Mouse (Mus musculus) adrenal gland, postnatal 14 days (tissue): Measurements from ENCODE around the gene Fxyd1. TPM values are rescaled to one million over a fixed set of nuclear protein-coding genes. Genes with fewer than 3 reads are reported as not detected.

ENCODE experiments used
- DNase-seq: peaks from one replicate; pipeline ENCODE4 v3.0.0; 2021; ENCODE audit warnings: mixed read lengths
- total RNA-seq: library from RNA; stranded (reverse); gene quantifications from 2 replicates; pipeline ENCODE4 v1.2.3, GENCODE M21; 2021

Fxyd1 gene
- total RNA-seq, 1 experiment from 2014 or later, result 374 TPM

DNA sequence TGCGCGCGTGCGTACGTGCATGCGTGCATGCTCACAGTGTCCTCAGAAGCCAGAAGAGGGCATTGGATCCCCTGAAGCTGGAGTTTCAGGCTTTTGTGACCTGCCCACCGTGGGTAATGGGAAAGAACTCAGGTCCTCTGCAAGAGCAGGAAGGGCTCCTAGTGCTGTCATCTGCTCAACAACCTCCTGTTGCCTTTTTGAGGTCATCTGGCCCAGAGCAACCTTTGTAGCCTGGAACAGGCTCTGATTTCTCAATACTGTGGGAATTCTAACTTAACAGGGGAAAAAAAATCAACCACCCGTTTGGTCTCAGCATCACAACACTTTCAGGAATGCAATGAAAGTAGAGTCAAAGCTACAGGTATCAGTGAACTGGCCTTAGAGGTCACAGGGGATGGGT lies 22.7 kb upstream of the Fxyd1 start:
- no peak for DNase-seq

DNA sequence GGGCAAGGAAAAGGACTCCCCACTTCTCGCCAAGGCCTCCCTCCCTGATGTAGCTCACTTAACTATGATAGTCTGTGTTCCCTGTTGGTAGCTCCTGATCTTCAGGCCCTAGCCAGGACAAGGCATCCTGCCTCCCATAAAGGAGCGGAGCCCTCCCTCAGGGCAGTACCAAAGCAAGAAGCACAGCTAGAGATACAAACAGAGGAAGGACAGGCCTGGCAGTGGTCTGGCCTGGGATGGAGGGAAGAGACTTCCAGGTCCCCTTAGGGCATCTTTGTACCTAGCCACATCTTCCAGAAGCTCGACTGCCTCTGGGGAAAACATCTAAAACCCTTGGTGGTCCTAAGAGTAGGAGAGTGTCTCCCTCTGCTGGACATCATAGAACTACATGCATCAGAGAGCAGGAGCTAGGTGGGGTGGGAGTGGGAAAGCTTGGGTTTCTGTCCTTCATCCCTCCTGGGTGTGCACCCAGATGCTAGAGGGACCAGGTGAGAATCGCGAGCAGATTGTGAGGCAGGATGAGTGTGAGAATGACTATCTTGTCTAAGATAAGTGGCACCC lies 21.0 kb upstream of the Fxyd1 start:
- peak; percentile 61 for DNase-seq

DNA sequence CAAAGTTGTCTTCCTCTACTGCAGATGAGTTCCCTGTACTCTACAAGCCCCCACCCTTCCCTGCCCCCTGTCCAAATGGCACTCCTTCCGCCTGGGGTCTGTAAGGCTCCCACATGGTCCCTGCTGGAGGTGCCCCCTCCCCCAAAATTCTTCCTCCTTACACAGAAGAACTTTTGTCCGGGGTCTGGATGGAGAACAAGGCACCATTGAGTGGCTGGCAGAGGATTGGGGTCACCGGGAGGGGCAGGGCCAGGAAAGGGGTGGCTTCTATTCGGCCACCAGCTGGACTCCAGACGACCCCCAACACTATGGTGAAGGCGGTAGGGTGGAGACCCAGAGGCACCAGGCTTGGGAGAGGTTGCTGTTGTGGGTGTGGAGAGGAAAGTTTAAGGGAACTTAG lies 20.5 kb upstream of the Fxyd1 start:
- no peak for DNase-seq

DNA sequence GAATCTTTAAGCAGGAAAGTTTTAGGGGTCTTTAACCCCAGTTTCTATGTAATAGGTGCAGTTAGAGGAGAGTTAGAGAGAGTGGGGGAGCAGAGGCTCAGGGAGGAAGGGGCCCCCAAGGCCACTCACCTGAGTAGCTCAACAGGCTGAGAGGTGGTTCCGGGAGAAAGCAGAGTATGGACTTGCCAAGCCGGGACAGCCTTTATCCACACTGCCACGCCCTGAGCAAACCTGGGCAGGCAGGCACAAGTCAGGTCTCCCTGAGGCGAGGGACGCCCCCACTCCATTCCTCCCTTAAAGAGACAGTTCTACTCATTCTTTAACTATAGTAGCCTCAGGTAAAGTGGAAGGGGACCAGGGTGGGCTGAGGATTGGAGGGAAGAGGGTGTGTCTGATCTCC lies 19.5 kb upstream of the Fxyd1 start, which contains the start of gene Fxyd3:
Gene Fxyd3, minus strand, starts transcription at position 213 of the 400 bp plus-strand sequence.
- no peak for DNase-seq

DNA sequence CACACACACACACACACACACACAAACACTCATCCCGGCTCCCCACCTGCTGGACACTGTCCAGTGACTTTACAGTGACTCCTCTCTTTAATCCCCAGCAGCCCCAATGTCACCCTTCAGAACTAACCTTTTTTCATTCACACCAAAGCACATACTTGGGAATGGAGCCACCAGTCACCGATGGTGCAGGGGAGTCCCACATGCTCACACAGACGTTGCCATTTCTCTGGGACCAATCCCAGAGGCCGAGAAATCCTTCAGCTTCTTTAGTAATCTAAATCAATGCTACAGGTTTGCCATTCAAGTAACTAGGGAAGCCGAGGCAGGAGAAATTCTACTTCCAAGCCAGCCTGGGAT lies 17.7 kb upstream of the Fxyd1 start:
- DNase-seq, result no peak

DNA sequence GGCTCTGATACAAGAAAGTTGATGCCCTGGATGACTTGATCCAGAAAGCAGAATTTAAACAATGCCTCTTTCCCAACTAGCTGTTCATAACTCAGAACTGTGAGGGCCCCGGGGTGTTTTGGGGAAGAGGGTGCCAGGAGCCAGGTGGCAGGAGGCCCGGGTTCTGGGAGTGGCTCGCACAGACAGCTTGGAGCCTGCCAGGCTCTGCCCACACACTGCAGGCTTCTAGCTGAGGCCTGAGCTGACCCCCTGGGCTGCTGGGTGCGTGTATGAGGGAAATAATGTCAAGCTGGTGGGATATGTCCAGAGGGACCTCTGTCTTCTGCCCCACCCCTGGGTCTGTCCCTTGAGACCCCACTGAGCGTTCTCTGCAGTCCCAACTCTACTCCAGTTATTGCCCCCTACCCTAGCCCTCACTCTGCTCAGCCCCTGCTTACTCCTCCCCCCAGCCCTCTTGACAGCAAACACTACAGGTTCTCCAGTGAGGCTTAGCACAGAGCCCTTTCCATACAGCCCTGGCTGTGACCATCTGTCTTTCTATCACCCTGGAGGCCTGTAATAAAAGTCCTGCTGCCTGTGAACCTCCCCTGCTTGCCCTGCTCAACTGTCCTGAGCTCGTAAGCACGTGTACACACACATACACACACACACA lies 17.2 kb upstream of the Fxyd1 start:
- DNase-seq, result no peak

DNA sequence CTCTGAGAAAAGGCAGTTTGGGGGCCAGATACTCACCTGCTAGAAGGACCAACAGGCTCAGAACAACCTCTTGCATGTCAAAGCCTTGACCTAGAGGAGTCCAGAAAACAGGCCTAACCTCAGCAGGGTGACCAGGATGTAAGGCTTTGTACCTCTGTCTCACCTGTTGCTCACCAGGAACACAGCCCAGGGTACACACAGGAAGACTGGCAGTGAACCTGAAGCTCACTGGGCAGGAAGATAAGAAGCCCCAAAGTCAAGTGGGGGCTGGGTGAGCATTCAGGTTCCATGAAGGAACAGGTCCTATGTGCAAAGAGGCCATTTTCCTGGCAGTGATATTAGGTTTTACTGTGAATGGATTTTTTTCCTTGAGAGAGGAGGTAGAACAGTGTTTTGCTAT lies 16.5 kb upstream of the Fxyd1 start:
- DNase-seq, result no peak

DNA sequence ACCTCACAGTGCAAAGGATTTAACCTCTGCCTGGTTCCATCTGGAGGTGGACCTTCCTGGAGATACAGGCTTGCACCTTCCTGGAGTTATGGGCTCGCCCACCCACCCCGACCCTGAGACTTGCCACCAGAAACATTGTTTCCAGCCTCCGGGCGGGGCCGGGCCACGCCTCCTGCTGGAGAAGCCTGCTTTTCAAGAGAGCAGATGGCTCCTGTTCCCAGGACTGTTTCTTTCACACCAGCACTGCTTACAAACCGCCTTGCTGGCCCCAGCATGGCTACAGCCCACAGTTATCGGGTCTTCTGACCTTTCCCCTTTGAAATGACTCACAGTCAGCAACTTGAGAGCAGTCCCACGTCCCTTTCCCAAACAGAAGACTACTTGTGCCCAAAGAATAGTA lies 15.3 kb upstream of the Fxyd1 start:
- DNase-seq, result no peak

DNA sequence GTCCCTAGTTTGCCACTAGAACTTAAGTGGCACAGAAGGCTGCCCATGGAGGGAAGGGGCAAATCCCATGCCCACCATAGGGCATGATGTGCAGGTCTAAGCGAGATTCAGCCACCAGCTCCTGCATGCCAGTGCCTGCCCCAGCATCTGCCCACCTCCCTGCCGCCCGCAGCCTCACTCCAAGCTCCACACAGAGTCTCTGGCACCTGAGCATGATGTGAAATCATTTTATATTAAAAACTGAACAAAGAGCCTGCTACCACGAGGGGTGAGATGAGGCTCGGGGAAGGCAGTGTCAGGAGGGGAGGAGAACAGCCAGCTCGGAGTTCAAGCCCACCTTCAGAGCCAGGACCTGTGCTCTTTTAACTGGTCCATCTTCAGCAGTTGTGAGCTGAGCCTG lies 13.3 kb upstream of the Fxyd1 start:
- no peak for DNase-seq

DNA sequence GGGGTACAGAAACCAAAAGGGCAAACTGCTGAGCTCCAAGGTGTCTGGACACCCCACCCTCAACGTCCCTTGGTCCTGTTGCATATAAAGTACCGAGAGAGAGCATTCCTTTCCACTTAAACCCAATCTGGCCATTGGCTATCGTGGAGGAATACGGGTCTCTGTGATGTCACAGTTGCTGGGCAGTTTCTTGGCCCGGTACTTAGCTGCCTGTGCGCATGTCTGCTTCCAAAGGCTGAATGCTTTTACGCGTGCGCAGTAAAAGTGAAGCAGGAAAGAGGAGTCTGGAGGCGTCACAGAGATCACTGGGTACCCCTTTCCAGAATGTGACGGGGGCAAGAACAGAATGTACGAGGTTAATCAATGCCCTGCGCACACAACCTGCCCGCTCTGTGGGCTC lies 12.5 kb upstream of the Fxyd1 start:
- DNase-seq, result no peak

DNA sequence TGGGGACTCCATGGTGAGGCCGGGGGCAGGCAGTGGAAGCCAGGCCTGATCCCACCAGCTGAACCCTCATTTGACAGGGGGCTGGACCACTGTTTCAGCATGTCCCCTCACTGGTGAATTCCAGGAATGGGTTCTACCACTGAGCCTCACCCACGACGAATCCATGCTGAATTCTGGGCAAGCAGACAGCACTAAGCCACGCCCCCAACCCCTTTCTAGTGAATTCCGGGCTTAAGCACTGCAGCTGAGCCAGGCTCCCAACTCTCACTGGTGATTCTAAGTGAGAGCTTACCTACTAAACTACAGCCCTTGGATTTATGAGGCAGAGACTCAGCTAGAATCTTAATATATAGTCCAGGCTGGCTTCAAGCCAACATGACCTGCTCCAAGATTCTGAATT lies 10.8 kb upstream of the Fxyd1 start:
- DNase-seq, result peak; percentile 47

DNA sequence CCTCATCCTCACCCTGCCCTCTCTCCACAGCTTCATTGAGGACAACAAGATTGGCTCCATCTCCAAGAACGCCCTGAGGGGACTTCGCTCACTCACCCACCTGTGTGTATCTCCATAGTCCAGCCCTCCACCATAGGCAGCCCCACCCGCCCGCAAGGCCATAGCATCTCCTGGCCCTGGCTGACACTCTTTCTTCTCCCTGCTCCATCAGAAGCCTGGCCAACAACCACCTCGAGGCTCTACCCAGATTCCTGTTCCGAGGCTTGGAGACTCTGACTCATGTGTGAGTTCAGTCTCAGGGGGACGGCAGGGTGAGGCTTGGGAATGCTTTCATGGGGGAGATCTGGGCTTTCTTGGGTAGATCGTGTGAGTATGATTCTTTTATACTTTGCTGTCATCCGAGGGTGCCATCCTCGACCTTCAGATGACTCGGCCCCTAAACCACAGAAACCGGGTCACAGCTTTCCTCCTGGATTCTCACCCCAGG lies 6.1 kb upstream of the Fxyd1 start:
- no peak for DNase-seq

DNA sequence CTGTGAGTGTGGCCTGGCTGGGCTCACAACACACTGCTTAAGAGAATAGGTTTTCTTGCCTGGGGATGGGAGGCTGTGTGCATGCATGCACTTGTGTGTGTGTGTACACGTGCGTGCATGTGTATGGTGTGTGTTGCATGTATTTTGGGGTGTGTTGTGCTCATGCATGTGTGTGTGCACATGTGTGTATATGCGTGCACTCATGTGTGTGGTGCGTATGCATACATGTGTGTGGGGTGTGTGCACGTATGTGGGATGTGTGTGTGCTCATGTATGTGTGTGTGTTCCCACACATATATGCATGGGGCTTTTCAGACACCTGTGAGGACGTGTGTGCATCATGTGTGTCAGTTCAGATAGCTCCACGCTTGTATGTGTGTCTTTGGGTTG lies 3.6 kb upstream of the Fxyd1 start:
- DNase-seq, result no peak

DNA sequence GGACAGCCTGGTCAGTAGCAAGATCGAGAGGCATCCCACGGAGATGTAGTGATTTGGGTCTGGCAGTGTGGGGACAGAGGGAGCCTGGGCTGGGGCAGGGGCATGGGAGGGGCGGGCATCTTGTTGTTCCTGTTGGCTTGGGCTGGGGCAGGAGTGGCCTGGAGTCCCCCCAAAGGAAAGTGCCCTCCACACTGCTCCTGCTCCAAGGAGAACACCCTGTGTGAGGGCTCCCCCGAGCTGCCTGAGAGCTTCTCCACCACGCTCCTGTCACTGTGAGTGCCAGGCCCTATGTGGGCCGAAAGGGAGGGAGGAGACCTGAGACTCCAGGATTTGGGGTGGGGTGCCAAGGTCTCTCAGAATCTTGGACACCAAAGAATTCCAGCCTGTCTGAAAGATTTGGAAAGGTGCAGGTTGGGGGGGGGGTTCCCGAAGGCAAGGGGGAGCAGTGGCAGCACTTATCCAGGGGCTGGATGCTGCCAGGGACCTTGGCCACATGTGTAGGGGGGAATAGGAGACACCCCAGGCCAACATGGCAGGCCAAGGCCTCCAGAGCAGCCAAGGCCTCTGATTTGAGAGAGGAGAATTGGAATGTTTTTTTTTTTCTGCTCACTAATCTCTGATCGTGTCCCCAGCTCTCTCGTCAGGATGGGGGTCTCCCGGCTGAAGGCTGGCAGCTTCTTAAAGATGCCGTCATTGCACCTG lies 3.1 kb upstream of the Fxyd1 start:
- peak; percentile 13 for DNase-seq

DNA sequence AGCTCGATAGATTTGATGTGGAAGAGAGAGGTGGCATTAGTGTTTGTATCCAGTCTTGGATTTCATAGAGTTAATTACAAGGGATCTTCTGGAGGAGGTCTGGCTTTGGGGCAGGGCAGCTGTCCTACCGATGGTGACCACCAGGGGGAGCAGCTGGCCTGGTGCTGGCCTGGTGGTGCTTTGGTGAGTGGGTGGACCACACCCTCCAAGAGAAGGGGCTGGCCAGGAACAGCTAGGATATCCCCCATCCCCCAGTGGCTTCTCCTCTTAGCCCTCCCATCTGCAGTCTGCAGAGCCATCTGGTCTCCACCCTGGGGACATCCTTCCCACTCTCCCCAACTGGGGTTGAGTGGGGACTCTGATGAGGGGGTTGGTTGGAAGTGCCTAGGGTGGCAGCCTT lies 2.1 kb upstream of the Fxyd1 start, which contains the start of gene Lgi4:
Gene Lgi4, plus strand, starts transcription at position 235 of the 400 bp plus-strand sequence.
- DNase-seq, result peak; percentile 90

DNA sequence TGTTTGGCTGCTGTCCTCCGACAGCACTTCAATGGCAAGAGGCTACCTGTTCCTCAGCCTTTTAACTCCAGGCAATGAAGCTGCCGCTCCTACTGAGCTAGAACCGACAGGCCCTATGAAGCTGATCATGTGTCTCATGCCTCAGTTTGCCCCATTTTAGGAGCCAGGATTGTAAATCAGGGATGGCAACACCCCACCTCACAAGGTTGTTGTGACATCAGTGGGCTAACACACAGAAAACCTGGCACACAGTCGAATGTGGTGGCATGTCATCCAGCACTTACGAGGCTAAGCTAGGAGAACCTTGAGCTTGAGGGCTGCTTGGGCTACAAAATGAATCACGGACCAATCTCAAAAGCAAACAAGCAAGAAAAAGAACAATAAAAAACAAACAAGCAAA lies 1.2 kb upstream of the Fxyd1 start:
- DNase-seq, result peak; percentile 53

DNA sequence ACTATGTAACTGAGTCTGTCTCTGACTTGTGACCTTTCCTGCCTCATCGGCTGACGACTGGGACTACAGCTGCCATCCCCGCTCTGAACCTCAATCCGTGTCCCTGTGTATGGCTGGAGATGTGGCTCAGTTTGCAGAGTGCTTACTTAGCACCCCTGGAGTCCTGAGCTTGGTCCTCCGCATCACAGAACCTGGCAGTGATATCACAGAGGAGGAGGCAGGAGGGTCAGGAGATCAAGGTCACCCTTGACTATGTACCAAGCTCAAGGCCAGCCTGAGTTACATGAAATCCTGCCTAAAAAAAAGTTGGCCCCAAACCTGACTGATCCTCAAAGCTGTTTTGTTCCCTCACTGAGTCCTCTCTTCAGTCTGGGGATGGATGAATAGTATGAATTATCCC lies 731 bp upstream of the Fxyd1 start:
- no peak for DNase-seq

DNA sequence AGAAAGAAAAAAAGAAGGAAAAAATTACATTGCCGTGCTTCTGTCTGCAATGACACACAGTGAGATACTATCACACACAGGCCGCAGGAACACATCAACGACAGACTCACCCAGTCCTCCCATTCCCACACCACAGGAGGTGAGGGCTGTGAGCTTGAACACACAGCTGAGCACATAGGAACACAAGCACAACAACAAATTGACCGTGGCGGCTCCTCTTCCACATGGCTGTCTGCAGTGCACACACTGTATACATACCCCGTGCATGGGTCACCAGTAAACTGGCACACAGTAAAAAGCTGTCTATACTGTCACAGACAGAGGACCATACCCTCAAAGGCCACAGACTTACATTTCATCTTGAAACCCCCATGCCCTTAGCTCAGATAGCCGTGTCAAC lies 551 bp downstream of the Fxyd1 start:
- no peak for DNase-seq

DNA sequence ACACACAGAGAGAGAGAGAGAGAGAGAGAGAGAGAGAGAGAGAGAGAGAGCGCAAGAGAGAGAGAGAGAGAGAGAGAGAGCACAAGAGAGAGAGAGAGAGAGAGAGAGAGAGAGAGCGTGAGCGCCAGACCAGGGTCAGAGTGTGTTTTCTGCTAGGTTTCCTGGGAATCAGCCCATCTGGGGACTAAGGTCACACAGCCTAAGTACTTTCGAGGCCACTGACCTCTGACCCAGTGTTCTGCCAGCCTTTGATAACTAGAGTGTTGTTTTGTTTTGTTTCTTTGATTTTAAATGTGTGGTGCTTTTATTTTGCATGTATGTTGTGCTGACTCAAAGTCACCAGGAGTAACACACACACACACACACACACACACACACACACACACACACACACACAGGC lies 1.1 kb downstream of the Fxyd1 start:
- no peak for DNase-seq

DNA sequence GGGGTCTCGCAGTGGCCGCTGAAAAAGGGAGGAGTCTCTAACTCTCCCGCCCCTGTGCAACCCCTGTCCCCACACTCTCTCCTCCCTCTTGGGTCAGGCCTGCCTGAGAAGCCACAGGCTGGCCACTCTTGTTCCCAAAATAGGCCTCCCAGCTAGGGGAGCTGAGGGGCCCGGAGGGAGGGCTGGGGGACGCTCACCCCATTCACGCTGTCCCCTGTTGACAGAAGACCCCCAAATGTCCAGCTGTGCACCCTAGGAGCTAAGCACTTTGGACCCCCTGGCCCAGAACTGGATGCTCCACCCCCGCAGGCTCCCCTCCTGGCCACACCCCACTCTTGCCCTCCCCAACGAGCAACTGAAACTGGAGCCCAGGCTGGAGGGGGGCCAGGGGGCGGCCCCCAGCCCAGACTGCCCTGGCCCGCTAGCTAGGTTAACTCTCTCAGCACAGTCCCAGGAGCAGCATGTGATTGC lies 1.6 kb downstream of the Fxyd1 start:
- DNase-seq, result peak; percentile 91

DNA sequence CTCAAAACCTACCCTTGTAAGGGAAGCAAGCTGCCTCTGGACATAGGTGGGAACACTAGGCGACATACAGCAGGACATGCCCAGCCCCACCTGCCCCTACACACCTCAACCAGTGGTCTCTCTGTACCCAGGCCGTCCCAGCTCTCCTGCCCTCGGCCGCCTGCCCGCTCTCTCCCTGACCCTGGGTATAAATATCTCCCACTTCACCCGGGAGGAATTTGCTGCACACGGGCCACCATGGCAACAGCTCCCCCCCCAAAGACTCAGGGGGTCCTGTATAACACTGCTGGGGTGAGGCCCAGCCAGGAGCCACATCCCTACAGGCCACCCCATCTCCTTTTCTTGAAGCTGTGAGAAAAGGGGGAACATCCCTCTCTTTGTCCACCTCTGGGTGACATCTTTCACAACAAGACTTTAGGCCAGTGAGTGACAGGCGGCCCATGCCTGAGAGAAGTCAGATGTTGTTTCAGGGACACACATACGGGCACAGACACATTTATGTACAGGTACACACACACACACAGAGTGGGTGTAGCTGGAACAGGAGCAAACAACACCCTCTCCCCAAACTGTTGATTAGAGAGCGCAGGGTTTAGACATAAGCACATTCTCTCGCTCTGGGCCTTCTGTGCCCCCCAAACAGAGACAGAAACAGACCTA lies 2.2 kb downstream of the Fxyd1 start:
- peak; percentile 61 for DNase-seq

DNA sequence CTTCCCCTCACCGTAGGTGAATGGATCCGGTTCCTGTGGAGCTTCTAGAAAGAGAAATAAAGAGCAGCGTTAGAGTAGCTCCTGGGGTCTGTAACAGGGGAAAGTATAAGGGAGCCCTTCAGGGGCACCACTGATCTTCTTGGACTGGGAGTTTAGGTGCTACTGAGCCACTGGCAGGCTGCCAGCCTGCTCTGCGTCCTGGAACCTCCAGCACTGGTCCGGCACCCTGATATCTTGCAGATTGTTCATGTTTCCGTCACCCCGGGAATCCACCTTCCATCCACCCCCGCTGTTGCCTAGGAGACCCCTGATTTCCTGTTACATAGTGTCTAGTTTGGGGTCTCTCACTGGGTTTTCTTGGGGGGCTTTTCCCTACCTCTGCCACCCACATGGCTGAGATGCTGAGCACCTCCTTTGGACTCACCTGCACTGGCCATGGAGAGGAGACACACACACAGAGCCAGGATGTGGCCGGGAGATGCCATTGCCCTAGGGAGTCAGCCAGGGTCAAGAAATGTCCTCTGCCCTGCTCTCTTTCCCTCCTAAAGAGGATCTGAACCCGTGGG lies 3.0 kb downstream of the Fxyd1 start:
- DNase-seq, result no peak
